Mouse (Mus musculus): ENCODE results near the gene Ap1ar.

The Ap1ar gene

DNA sequence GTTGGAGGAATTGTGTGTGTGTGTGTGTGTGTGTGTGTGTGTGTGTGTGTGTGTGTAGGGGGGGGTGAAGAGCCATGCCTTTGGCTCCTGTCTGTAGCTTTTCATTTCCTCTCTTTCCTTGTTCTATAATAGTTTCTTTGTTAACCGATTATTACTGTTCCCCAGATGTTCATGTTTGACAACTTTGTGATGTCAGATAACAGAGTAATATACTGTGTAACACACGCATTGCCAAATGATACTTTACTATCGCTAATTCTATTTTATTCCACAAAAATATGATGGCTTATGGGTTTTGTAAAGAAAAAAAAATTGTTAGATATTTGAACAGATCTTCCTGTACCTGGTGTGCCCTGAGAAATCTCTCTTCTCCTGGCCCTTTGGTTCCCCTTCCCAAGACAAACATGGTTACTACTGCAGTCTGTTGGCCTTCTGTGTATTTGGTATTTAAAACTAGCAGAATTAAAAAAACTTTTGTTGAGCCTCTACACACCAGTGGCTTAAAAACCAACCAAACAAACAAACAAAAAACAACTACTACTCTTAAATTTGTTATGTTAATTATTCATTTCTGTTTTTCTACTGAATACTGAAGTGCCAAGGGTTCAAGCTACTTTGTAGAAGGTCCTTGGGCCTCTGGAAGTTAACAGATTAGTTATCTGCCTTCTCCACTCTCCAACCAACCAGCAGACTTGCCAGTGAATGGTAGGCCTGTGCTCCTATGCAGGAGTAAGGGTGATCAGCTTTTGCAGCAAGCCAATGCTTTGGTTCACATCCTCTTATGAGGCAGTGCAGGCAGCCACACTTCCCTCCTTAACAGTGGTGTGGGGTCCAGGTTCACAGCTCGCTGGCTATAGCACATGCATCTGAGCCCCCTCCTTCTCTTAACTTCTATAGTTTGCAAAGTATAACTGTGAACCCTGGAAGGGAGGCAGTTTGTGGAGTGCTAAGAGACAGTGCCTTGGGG is 45.4 kb downstream of the Ap1ar start:
- TF ChIP-seq GATA4 (IDR thresholded peaks at IDR 0.05; ENCODE audit: insufficient replicate concordance, low read length), result no peak

DNA sequence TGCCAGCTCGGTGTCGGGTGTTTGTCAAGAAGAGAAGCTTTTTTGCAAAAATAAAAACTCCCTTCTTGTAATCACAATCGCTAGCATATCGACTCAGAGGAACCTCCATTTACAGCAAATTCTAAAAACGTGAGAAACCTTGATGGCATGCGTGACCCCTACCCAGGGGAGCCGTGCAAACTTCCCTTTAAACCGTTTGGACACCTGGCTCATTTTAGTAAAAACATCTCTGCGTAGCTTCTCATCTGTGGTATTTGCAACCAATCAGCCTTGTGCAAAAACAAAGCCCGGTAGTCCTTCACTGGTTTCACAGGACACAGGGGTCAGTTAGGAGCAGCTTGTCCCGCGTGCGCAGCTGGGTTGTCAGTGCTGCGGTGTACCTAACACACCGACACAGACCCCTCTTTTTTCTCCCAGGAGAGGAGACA is 46.3 kb downstream of the Ap1ar start:
- TF ChIP-seq GATA4 (IDR thresholded peaks at IDR 0.05; ENCODE audit: insufficient replicate concordance, low read length), result no peak

DNA sequence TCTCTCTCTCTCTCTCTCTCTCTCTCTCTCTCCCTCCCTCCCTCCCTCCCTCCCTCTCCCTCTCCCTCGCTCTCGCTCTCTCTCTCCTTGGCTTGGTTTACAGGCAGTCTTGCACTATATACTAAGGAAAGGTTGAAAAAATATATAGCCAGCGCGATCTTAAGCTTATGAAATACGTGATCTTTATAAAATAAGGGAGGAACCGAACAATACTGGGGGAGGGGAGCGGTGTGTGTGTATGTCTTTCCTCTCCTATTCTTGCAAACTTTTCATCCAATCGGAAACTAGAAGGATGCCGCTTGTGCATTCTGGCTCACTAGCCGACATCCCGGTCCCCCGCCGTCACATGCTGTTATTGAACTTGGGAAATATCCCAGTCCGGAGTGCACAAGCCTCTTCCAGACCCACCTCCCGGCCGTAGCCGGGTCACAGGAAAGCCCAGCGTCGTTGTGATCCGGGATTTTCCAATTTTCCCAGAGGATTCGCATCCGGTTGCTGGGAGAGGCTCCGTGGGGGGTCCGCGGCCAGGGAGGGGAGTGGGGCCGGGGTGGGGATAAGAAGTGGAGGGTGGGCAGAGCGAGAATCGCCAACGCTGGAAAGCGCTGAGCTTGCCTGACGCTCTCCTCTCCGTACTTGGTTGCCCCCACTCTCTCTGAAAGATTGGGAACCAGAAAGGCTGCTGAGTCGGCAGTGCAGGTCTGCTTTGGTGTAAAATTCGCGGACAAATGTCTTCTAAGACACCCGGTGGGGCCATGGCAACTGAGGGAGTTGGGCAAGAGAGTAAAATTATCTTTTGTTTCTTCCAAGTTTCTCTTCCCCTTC is 46.9 kb downstream of the Ap1ar start:
- no peak for TF ChIP-seq GATA4 (IDR thresholded peaks at IDR 0.05; ENCODE audit: insufficient replicate concordance, low read length)

DNA sequence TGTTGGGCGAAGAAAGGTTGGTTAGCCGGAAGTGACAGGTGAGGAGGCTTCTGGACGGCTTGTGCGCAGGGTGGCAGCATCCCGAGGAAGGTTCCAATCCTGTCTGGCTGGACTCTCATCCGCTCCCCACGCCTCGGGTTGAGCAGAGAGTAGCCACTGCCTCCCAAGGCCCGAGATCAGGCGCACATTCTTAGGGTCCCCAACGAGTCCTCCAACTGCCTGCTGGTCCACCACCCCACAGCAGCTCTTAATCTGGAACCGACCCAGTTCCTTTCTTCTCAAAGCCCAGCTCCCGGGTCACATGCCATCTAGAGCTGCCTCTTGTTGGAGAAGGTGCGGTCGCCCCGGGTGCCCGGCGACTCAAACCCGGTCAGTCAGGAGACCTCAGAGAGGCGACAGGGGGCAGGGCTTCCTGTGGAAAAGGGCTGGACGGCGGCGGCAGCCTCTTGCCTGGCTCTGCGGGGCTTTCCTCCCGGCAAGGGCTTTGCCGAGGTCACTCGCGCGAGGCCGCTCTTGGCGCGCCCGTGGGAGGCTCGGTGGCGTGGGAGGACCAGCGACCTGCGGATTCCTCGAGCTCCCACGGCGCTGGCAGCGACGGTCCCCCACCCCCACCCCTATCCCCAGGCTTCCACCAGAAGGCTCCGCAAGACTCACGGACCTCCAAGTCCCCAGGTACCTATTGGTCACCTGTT is 47.7 kb downstream of the Ap1ar start, which contains the start of gene Tifa:
TSS of gene Tifa (plus strand) at position 306 of the 692 bp plus-strand sequence.
- no peak for TF ChIP-seq GATA4 (IDR thresholded peaks at IDR 0.05; ENCODE audit: insufficient replicate concordance, low read length)

DNA sequence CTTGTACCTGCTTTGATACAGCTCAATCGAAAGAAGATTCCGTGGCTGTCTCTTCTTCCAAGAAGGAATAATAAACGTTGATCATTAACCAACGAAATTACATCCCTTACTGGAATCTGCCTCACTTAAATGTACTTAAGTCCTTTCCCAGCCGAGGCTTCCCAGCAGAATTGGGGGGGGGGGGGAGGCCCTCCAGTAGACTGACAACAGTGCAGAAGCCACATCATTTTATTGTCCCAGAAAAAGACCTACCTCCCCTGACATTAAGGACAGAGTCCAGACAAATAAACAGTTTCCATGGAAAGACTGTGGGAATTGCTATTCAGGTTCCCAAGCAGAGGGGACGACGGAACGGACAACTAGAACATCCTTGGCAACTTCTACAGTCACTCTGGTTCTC is 48.4 kb downstream of the Ap1ar start:
- no peak for TF ChIP-seq GATA4 (IDR thresholded peaks at IDR 0.05; ENCODE audit: insufficient replicate concordance, low read length)

DNA sequence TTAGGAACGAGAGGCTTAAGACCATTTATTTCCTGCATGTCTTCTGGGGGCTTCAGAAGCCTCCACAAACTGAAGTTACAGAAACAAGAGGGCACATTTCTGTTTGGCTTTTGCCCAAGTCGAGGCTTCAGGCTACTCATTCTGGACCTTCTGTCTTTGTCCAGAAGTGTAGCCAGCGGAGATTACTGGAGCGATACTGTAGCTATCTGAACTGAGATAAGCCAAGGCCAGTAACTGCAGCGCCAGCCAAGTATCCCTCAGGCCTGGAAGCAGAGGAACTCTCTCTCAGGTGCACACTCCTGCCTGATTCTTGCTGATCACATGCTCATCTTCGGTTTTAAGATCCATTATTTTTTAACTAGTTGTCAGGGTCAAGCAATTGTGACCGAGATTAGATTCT is 49.3 kb downstream of the Ap1ar start:
- TF ChIP-seq GATA4 (IDR thresholded peaks at IDR 0.05; ENCODE audit: insufficient replicate concordance, low read length), result no peak

DNA sequence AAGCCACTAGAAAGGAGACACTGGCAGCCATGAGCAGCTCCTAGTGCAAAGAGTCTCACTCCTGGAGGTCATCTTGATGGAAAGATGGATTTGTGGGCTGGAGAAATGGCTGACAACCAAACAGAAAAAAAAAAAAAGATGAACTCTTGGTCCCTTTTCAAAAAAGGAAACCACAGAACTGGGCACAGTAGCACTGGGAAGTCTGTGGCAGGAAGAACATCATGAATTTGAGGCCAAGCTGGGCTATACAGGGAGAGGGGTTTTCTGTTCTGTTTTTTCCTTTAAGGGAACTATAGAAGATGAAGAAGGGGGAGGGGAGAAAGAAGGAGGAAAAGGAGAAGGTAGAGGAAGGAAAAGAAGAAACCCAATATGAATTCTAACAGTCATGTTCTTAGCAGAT is 50.3 kb downstream of the Ap1ar start:
- no peak for TF ChIP-seq GATA4 (IDR thresholded peaks at IDR 0.05; ENCODE audit: insufficient replicate concordance, low read length)

DNA sequence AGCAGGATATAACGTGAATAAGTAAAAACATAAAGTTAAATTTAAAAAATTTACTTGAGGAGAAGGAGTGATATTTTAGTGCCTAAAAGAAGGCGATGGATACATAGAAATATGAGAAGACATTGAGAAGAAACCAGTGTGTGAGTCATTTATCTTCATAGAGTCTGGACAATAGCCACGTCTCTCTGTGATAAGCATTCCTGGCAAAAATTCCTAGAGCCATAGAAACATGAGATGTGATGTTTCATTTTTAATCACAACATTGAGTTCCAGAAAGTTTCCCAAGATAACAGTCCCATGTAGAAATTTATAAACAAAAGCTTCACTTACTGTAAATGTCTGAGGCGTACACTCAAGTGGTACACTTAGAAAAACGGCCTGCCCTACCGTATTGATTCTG is 54.4 kb downstream of the Ap1ar start:
- 0 out of 2 replicates have a peak, but pooled peaks have one; percentile 19 for TF ChIP-seq GATA4 (IDR thresholded peaks at IDR 0.05; ENCODE audit: insufficient replicate concordance, low read length)

DNA sequence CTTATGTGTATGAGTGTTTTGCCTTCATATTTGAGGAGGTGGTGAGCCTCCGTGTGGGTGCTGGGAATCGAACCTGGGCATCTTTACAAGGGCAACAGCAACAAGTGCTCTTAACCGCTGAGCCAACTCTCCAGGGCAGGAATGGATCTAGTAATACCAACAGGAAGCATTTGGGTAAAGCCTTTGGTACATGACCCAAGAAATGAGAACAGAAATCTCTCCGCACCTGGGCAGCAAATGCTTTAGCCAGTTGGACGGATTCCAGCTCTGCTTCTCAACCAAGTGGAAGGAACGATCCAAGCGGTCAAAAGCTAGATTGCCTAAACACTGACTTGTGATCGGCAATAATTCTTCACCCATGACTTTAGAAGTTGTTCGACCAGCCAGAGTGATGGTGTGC is 56.4 kb downstream of the Ap1ar start:
- no peak for TF ChIP-seq GATA4 (IDR thresholded peaks at IDR 0.05; ENCODE audit: insufficient replicate concordance, low read length)

DNA sequence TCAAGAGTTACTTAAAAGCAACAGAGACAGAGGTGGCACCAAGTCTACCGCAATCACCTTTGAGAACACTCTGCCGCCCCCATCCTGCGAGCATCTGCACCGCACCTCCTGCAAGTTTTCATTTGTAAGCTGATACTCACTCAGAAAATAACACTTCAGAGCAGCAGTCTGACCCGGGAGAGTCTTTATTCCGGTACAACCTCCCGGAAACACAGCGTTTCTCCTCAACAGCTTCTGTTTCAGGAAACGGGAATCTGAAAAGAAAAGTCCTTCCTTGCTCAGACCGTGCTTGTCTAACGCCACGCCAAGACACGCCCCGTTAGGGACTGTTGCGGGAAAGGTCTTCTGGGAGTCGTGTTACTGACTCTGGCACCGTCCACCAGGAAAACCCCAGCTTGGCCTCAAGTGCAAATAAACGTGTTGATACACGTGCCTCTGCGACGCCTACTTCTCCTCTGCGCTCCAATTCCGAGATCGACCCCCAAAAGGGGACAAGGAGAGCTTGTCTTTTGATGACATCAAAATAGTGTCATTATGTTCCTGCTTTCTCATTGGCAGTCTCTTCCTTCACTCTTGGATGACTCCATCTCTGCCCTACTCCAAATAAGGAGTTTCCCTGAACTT is 57.2 kb downstream of the Ap1ar start, which contains the start of gene Alpk1:
TSS of gene Alpk1 (minus strand) at position 507 of the 624 bp plus-strand sequence.
- no peak for TF ChIP-seq GATA4 (IDR thresholded peaks at IDR 0.05; ENCODE audit: insufficient replicate concordance, low read length)

DNA sequence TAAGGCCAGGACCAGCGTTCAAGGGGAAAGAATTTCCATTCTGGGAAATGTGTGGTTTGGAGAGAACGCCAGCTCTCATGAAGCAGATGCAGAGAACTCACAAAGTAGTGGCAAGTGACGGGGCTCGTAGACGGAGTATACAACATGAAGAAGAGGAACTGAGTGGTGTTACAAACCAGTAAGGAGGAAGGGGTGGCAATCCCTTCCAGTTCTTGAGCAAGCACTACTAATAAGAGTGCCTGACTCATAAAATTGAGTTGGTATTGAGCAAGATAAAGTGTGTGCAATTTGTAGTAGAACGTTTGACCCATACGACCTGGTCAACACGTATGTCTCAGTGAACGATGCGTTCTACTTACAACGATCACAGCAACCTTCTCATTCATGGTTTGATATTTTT is 68.2 kb downstream of the Ap1ar start:
- TF ChIP-seq GATA4 (IDR thresholded peaks at IDR 0.05; ENCODE audit: insufficient replicate concordance, low read length), result no peak

DNA sequence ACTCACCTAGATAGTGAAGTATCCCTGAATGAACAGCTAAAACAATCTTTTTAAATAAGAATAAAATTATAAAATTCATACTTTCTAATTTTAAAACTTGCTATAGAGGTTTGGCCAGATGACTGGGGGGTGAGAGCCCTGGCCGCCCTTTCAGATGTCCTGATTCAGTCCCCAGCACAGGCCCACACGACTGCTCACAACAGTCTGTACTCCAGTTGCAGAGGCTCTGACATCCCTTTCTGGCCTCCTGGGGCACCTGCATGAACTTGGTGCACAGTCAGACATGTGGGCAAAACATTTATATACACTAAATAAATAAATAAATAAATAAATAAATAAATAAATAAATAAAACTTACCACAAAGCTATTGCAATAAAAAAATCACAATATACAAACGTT is 71.4 kb downstream of the Ap1ar start:
- TF ChIP-seq GATA4 (IDR thresholded peaks at IDR 0.05; ENCODE audit: insufficient replicate concordance, low read length), result no peak

DNA sequence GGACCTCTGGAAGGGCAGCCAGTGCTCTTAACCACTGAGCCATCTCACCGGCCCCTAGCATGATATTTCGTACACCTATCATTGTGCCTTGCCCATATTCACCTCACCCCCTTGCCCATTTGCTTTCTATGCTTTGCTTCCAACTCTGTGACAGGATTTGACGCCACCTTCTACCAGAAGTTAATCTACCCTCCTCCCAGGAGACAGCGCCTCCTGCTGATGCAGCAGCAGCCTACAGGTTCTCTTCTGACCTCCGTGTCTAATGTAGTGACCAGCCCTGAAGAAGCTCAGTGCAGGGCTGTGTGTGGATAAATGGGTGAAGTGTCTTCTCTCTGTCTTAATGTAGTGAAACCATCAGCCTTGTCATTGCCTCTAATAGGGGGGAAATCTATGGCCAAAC is 72.8 kb downstream of the Ap1ar start:
- no peak for TF ChIP-seq GATA4 (IDR thresholded peaks at IDR 0.05; ENCODE audit: insufficient replicate concordance, low read length)

DNA sequence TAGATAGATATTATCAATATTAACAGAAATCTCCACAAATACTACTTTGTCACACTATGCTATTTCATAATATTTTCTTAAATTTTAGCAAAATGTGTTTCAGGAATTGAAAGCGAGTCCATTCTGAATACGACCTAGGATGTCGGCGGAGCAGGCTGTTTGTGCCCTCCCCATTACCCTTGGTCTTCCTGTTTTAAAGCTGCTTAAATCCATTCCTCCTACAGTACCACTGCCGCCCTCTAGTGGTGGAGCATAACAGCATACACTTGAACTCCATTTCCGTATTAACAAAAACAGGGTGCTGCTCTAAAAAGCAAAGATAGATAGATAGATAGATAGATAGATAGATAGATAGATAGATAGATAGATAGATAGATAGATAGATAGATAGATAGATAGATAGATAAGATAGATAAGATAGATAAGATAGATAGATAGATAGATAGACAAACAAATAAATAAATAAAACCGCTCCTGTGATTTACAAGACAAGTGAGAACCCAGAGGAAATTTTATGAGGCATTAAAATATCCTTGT is 74.2 kb downstream of the Ap1ar start:
- TF ChIP-seq GATA4 (IDR thresholded peaks at IDR 0.05; ENCODE audit: insufficient replicate concordance, low read length), result no peak
